Mouse (Mus musculus) embryo, embryonic 11.5 days (tissue): ENCODE measurements at regions not wholly inside any gene's neighbourhood (a gene's known extent, or its start where the extent isn't known, plus 50 kb on each side); places are given as distances from the start of the nearest gene placed in this dataset.

ENCODE experiments used
- DNase-seq: peaks from one replicate; pipeline ENCODE4 v3.0.0-alpha.2; 2012; ENCODE audit warnings: low read depth, low spot score

DNA sequence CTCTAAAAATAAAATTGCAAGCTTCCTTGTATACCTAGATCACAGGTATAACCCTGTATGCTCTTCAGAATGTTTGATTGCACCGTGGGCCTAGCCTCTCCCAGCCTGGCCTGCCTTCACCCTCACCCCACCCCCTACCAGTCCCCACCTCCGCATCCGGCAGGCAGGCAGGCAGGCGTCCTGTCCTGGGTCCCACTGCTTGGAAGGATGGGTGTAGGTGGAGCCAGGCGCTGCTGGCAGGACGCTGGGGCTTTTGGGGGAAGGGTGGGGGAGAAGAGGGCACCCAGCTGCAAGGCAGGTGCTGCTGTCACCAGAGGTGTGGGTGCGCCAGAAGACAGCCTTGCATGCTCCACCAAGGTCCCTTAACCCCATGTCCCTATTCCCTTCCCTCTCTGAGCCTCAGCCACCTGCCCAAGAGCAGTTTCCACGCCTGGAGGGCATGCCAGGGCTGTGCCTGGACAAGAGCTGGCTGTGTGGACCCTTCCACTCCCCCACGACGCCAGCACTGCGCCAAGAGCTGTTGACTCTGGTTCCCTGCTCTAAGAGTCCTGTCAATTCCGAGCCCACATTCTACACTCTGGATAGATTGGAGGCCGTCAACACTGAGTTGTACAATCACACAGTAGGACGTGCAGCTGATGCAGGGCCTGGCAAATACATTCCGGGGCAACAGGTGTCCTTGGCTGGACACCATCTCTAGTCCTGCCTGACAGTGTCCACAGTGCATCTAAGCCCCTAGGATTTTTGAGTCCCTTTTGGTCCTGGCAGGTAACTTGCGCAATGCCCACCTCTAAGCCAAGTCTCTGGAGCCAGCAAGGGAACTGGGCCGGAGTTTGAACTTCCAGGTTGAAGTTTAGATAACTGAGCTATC, 170.0 kb upstream of the Id2 start:
- no peak for DNase-seq

DNA sequence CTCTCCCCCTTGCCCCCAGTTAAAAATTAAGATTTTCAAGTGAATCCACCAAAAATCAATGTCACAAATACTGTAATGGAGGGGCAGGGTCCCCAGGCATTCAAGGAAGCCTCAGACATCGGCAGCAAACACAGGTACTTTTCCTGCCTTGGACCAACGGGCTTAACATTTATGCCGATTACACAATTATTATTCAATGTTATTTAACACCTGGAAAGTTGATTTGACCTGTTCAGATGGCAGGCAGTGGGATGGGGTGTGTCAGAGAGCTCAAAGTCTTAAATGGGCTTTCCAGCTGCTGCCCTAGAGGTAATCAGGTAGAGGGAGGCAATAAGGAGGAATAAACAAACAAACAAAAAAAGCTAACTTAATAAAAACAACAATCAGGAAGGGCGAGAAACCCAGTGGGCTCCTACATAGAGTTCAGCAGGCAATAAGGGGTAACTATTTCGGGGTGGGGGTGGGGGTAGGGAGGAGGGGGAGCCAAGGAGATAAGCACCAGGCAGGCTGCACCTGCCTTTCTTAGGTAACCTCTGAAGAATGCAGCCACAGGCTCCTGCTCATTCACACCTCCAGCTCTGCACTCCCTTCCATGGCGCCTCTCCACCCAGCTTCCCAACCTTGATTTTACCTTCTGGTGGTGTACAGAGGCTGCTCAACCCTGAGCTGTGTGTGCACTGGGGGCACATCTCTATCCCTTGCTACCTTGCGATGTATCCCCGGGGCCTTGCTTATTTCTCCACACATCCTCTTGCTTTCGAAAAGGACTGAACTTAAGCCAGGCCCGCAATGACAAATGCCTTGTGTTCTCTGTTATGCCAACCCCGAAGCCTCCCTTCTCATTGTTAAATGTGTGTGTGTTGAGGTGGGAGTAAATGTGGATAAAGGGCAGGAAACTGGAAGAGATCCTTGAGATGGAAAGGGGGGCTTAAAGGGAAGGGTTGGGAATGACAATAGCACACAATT, 168.9 kb upstream of the Id2 start:
- no peak for DNase-seq

DNA sequence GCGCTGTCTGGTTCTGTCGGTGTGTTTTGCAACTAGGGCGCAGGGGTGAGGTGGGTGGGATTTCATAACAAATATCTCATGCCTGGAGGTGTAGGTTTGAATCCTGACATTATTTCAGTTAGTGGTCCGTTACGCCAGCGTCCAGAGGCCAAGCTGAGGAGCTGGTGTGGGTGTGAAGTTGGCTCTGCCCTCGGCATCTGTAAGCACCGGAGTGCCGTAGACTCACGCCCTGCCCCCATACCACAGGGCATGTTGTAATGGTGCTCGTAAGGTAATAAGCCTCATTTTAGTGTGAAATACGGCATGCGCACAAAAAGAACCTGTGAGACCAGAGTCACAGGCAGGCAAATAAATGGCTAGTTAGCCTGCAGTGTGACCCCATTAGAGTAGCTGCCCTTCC, 168.1 kb upstream of the Id2 start:
- no peak for DNase-seq

DNA sequence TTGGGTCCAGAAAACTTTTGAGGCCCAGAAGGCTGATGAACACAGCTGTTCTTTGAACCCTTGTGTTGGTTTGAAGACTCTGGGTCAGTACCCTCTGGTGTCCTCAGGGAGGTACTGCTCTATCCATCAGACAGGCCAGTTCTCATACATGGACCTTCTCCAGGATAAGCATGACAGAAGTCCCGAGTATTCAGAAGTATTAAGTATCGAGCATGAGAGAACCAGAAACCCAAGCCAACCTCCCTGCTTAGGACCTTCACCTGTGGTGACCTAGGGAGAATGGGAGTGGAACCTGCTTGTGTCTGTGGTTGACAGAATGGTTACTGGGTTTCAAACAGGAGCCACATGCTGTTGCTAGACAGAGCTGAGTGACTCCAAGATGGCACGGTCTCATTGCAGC, 167.5 kb upstream of the Id2 start:
- DNase-seq: no peak

DNA sequence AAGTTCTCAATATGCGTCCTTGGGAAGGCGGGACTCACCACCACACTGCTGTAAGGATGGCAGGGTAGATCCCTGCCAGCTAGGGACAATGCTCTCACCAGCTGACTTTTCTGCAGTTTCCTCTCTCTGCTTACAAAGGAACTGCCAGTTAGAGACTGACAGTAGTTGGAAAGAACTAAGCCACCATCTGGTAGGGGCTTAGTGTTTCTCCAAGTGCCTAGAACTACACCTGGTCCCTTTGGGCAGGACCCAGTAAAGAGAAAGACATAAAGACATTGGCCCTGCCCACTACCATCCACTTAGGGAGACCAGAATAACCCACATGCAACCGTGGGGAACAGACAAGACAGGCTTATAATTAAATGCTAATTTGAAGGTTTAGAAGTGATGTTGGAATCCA, 165.5 kb upstream of the Id2 start:
- no peak for DNase-seq

DNA sequence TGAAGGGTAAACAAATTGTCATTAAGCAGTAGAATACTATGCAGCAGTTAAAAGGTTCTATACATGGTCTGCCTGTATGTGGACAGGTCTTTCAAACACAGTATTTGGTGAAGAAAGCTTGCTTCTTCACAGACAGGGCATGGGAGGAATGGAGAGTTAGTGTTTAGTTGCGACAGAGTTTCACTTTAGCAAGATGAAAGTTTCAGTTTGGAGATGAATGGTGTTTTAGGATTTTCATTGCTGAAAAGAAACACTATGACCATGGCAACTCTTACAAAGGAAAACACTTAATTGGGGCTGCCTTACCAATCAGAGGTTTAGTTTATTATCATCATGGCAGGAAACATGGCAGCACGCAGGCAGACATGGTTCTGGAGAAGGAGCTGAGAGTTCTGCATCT, 162.2 kb upstream of the Id2 start:
- DNase-seq: no peak

DNA sequence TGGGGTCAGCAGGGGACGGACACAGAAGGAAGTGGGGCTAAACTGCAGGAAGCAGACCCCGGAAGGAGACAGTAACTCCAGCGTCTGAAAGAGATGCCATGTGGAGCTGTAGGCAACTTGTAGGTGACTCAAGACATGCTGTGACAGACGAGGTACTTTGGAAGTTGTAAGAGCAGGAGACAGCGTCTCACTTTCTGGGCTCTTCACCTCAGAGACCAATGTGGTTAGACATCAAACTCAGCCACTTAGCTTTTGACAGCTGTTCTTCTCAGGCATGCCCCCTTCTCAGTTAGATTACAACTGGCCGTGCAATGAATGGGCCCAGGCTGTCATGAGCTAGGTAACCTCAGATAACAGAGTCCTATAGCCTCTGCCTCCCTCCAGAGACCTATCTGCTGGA, 159.3 kb upstream of the Id2 start:
- DNase-seq: no peak

DNA sequence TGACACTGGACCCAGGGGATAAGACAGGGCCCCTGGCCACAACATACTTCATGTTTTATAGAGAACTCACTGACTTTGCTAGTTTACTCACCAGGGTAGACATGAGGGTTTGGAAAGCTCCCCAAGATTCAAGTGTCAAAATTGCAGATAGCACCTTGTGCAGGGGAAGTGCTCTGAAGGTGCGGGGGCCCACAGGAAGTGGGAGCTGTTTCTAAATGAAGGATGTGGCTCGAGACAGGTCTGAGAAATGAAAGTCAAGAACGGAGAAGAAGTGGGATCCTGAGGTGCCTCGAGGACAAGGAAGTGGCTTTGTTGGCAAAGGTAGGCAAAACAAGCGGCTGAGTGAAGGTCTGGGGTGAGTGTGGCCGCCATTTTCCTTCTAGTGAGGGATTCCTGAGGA, 157.8 kb upstream of the Id2 start:
- DNase-seq: no peak

DNA sequence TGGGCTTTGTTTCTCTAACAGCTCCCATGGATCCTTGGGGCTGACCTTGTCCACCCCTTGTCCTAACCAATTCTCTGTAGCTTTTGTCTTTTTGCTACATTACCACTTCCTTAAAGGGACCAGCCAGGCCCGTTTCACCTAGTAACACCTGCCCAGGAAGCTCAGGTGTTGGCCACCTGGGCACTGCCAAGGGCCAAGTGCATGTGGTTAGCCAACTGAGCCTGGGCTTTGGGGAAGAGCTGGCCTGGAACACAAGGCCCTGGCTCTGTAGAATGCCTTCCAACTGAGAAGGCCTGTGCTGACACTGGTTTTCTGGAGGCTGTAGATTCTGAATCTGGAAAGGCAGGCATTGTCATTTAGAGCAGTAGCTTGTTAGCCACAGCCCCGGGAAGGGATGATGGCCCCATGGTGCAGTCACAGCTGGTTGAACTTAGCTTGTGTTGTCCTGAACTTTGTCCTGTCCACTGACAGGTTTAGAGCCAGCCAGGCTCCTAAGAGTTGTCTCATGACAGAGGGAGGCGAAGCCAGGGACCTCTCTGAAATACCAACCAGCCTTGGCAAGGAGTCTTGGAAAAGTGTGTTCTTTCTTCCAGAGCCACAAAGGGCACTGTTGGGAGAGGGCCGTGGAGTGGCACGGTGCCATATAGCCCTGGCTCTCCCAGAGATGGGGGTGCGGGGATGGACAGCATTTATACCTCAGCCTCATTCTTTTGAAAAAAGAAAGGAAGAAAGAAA, 156.0 kb upstream of the Id2 start:
- no peak for DNase-seq

DNA sequence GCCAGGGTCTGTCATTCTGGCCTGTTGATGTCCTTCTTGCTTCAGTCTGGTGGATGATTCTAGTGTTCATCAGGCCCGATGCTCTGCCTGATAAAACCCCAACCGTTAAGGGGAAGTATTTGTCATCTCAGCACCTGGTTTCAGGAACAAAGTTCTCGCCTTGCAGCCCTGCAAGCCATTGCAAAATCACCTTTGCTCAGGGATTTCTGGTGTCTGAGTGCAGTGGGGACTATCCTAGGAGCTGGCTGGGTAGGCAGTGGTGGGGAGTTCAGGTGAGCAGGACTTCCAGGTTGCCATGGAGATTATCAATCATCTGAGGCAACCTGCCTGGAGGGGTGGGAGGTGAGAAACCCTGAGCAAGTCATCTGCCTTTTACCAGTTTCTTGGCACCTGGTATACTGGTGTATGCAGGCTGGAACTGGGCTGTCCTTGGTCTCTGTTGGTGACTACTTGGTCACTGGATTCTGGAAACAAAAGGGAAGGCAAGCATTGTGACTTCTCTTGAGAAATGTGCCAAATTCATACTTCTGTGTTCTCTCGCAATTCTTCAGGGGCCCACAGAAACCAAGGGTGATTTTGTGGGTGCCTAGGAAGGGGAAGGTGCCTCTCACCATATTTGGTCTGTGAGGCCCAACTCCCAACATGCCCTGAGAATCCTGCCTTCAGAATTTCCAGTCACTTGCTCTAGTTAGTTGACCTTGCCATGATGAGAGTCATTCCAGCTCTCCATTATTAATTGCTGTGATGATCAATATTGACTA, 154.7 kb upstream of the Id2 start:
- DNase-seq: no peak

DNA sequence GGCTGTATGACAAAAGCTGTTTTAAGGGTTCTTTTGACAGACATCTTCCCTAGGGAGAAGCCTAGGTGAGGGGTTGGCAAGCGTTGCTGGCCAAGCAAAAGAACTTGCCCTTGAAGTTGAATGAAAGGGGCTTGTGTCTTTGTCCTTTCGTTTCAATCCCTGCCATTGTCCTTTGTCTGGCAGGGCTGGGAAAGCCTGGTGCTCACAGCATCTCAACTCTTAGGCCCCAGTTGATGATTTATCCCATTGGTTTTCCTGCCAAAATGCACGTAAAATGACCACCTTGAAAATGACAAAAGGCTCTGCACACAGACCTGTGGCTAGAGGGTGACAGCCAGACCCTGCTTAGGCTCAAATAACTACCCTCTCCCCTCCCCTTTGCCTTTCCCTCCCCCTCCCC, 153.9 kb upstream of the Id2 start:
- DNase-seq: no peak

DNA sequence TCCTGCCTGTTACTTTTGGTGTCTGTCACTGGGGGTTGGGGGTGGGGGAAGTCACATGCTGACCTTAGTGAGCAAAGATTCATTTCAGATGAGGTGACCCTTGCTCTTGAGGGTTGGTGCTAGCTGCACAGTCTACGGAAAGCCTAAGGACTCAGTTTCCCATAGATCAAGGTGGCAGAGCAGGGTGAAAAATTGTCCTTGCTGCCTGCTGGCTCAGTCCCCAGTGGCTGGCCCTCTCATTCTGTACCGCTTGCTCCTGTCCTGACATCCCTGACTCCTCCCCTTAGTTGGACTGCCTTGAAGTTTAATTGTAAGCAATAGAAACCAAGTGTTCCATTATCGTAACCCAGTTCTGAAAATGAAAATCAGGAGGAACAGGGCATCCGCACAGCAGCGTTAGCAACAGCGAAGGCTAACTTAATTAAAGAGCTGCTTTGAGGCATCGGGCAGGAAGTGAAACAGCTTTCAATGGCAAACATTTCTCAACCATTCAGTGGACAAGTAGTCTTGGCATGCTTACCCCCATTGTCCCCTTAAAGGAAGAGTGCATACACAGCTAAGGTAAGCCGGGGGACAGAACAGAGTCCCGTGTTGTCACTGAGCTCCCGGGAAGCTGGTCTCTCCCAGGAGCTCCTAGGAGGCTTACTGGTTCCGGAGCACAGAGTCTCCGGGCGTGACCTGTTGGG, 151.9 kb upstream of the Id2 start:
- DNase-seq: no peak

DNA sequence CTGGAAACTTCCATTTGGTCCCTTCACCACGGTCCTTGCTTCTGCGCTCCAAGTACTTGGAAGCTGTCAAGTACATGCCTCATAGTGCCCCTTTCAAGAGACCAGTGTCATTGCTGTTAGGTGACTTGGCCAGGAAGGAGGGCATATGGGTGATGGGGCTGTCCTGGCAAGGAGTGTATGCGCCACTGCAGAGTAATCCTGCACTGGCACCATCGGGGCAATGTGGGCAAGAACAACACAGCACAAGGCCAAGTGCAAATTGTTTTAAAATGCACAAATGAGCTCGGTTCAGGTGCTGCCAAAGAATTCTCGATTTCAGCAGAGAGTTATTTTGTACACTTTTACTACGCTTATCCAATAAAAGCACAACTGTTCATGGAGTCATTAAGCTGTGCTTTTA, 149.6 kb upstream of the Id2 start:
- DNase-seq: no peak

DNA sequence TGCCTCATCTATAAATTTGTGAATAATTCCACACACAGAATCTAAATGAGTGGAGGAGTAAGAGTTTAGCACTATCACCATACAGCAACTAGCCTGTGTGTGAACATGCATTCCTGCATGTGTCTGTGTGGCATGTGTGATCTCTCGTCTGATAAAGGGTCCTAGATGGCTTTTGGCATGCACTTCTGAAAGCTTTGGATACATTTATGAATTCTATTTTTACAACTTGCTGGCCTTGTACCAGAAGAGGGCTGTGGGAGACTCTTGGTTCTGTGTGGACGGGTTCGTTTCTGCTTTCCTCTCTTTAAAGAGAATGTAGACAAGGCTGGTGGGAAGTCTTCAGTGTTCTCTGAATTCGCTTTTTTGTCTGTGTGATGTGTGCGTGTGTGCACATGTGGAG, 148.7 kb upstream of the Id2 start:
- no peak for DNase-seq

DNA sequence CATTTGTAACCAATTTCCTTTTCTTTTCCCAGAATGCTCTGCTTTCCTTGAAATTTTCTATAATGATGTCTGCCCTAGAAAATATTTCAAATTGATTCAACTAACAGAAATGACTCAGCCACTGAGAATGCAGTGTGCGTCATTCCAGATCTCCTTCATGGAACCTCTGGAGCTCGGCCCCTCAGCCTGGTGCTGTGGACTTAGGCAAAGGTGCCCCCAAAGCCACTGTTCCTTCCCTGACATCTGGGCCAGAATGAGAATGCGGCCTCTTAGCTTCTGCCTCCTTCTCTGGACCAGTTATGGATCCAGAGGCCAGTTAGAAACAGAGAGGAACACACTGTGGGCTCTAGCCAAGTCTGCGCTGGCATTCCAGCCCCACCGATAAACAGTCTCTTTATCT, 148.3 kb upstream of the Id2 start:
- no peak for DNase-seq

DNA sequence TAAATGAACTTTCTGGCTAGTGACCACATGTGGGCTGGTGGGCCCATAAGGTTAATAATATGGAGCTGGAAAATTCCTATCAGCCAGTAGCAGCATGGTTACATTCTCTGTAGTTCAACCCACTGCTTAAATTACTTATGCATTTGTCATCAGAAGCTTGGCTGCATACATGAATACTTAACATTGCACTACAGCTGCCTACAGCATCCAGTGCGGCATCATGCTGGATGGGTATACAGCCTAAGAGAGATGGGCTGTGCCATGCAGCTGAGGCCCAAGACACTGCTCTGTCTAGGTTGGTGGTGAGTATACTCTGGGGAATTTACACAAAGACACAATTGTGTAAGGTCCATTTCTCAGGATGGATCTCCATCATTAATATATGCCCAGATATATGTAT, 147.7 kb upstream of the Id2 start:
- DNase-seq: no peak

DNA sequence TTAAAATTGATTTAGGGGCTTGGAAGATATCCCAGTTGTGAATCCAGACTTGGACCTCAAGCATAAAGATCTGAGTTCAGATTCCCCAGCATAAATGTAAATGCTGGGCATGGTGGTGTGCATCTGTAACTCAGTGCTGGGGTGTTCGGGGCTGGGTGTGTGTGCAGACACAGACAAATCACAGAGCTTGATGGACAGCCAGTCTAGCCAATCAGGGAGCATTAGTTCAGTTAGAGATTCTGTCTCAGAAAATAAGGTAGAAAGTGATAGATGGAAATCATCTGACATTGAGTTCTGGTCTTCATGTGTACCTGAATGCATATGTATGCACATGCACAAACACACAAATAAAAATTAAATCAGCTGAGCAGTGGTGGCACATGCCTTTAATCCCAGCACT, 147.0 kb upstream of the Id2 start:
- DNase-seq: no peak

DNA sequence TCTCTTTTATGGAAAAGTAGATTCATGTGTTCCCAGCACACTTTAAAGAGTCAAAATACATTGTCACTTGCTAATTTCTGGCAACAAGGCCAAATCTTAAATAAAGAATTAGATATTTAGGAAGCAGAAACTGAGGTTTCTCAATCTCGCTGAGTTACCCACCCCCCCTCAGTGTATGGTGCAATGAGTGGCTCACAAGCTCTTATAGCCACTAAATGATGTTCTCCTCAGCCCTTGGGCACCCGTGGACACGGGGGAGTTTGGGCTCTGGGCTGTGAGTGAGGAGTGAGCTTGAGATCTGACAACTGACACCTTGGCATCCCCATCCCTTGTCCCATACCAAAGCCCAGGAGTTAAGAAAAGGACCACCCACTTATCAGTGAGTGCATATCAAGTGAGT, 145.4 kb upstream of the Id2 start:
- no peak for DNase-seq

DNA sequence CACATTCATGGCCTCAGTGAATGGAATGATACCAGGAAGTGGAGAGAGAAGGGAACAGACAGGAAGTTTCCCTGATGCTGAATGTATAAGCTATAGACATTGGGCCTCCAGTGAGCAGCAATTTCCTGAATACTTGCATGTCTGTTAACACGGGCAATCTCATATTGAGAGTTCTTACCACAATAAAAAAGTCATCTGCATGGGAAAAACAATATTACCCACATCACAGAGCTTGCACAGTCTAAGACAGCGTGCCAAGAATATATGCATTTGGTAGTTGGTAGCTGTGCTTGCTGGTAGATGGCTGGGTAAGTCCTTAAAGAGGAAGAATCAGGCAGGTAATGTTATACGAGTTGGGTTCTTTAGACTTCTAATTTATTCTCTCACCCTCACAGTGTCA, 144.7 kb upstream of the Id2 start:
- DNase-seq: no peak

DNA sequence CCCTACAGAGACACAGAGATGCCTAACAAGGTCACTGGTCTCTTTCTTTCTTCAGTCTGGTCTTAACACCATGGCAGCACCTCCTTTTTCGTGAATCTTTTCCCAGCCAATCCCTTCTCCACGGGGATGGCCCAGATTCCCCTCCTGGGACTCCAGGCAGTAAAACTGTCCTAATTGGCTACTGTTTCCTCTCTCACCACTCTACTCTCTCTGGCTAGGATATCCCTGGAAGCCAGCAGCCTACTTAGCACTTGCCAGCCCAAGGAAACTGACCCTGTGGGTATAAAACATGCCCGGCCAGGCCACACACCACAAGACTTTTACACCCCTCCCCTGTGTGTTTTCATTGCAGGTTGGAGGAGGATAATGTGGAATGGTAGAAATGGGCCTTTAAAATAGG, 143.9 kb upstream of the Id2 start:
- no peak for DNase-seq

DNA sequence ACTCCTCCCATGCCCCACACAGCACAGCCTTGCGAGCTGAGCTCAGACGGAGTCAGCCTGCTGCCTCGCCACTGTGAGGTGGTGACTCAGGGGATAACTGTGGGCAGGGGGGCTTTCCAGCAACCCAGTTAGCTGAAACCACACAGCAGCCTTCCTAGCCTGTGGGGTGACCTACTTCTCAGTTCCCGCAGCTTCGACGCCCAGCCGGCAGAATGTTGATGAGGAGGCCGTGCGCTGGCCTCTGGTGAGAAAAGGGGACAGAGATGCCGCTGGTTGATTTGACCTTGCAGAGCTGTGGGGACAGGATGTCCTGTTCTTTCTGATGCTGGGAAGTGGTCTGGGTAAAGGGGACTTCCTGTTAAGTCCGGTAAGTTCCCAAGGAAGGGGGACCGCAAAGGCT, 143.2 kb upstream of the Id2 start:
- no peak for DNase-seq
